Comparison of ENCODE assay signal across 8 mouse cellular contexts in the genomic region with DNA sequence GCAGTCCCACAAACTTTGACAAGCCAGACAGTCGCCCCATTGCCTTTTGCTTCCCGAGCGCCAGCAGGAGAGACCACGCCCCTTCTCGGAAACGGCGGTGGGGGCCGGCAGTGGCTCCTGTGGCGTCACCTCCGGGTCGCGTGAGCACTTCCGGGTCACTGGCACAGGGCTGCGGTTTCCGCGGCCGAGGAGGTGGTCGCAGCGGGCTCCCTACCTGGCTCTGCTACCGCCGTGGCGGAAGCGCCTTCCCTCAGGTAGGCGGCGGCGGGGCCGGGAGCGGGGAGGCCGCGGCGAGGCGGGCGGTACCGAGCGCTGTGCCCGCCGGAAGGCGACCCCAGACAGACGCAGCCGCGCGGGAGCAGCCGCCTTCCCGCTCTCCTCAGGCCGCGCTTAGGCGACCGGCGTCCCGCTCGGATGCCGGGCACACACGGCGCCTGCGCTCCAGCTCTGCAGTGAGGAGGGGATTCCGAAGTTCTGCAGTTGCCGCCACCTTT. TPM values are rescaled to one million over a fixed set of nuclear protein-coding genes. Genes with fewer than 3 reads are reported as not detected.
DNase-seq lines count a peak whose midpoint lies in the region; ATAC-seq and TF ChIP-seq lines count a peak whose summit lies in the region.

TSS of gene Gtf2a2 (plus strand) at position 143 of the 494 bp plus-strand sequence.

- H3K4me2 ChIP-seq in CH12.LX (ENCODE audit: insufficient read depth, low read depth, poor library complexity, severe bottlenecking): peak within 1 kb of the TSS; percentile 74
- H3K4me2 ChIP-seq in forebrain, embryonic 13.5 days: peak within 1 kb of the TSS; percentile 85
- peak within 1 kb of the TSS; percentile 81 for H3K4me2 ChIP-seq in liver, postnatal 0 days (ENCODE audit: low read depth, low read length)
- H3K4me2 ChIP-seq in neural tube, embryonic 14.5 days (ENCODE audit: low read depth, low read length): peak within 1 kb of the TSS; percentile 73

- peak within 1 kb of the TSS; percentile 50 for H3K27ac ChIP-seq in CH12.LX (ENCODE audit: insufficient read depth, low read depth)
- H3K27ac ChIP-seq in forebrain, embryonic 13.5 days: peak within 1 kb of the TSS; percentile 90
- peak within 1 kb of the TSS; percentile 99 for H3K27ac ChIP-seq in liver, postnatal 0 days (ENCODE audit: low read depth)
- H3K27ac ChIP-seq in neural tube, embryonic 14.5 days (ENCODE audit: low read depth, low read length): peak within 1 kb of the TSS; percentile 81

- H3K4me1 ChIP-seq in CH12.LX (ENCODE audit: control insufficient read depth in 1 of 2, insufficient read depth in 2 of 2): peaks cover 0 to 32% of the 10 kb centered on the region in 2 experiments; a peak in 2 of 4 replicates
- H3K4me1 ChIP-seq in forebrain, embryonic 13.5 days: peaks cover 17% of the 10 kb centered on the region
- H3K4me1 ChIP-seq in liver, postnatal 0 days (ENCODE audit: insufficient read depth): peaks cover 32% of the 10 kb centered on the region
- H3K4me1 ChIP-seq in neural tube, embryonic 14.5 days (ENCODE audit: control insufficient read depth, insufficient read depth, low read length): peaks cover 10% of the 10 kb centered on the region

- peaks cover 27% of the 10 kb centered on the region for H3K79me2 ChIP-seq in CH12.LX (replicated peaks; ENCODE audit: control insufficient read depth, extremely low read depth, insufficient read depth, poor library complexity, severe bottlenecking)

- in situ Hi-C loops in CH12.LX (cut with MboI; ENCODE audit: low pct_ligation_motif_present, low pct_unique_long_range_greater_than_20kb, low sequenced_read_pairs): no loop called here

- ATAC-seq in forebrain, embryonic 13.5 days: peak; percentile 98
- ATAC-seq in liver, postnatal 0 days: peak; percentile 83
- peak; percentile 97 for ATAC-seq in neural tube, embryonic 14.5 days (ENCODE audit: low read depth)

- peaks cover 19 to 51% of the 10 kb centered on the region in 2 experiments for H3K36me3 ChIP-seq in CH12.LX (replicated peaks in 1 of 2; ENCODE audit: control insufficient read depth in 1 of 2, insufficient read depth in 1 of 2, low read length in 1 of 2)
- H3K36me3 ChIP-seq in forebrain, embryonic 13.5 days (ENCODE audit: poor library complexity, severe bottlenecking): peaks cover 35% of the 10 kb centered on the region
- peaks cover 23% of the 10 kb centered on the region for H3K36me3 ChIP-seq in liver, postnatal 0 days (replicated peaks; ENCODE audit: insufficient read depth, low read length)
- H3K36me3 ChIP-seq in neural tube, embryonic 14.5 days (ENCODE audit: control insufficient read depth, insufficient read depth, low read length): peaks cover 29% of the 10 kb centered on the region

- no peak for TF ChIP-seq RAD21 in CH12.LX (IDR thresholded peaks at IDR 0.05; ENCODE audit: low read depth, low read length)

- peak; percentile 91 for DNase-seq in CH12.LX (ENCODE audit: extremely low read depth)
- DNase-seq in c-Kit-positive CD71-positive TER-119-positive erythroid progenitor cells, embryonic 14.5 days (ENCODE audit: low spot score): peak; percentile 90
- DNase-seq in heart, postnatal 10 days: peak; percentile 96 to 97
- DNase-seq in large intestine, adult 2 months (ENCODE audit: low read depth, low spot score): no peak
- peak; percentile 97 for DNase-seq in liver, postnatal 0 days
- peak; percentile 97 for DNase-seq in testis, postnatal 10 days (ENCODE audit: low spot score)

- intact Hi-C loops in heart, postnatal 10 days (cut with DNase I): no loop called here

- TF ChIP-seq EP300 in CH12.LX (IDR thresholded peaks at IDR 0.05; ENCODE audit: low read length): no peak
- TF ChIP-seq EP300 in liver, postnatal 0 days (IDR thresholded peaks at IDR 0.05; ENCODE audit: low read depth): 0 out of 2 replicates have a peak, but pooled peaks have one; percentile 50

- peak within 1 kb of the TSS; percentile 89 to 92 (median 90) for H3K4me3 ChIP-seq in CH12.LX (replicated peaks in 1 of 3; ENCODE audit: low read depth in 2 of 3, low read length in 2 of 3, poor library complexity in 1 of 3)
- peak within 1 kb of the TSS; percentile 67 for H3K4me3 ChIP-seq in forebrain, embryonic 13.5 days
- H3K4me3 ChIP-seq in liver, postnatal 0 days (ENCODE audit: low read depth, low read length): peak within 1 kb of the TSS; percentile 99
- peak within 1 kb of the TSS; percentile 55 for H3K4me3 ChIP-seq in neural tube, embryonic 14.5 days (ENCODE audit: low read depth, low read length)

- no peaks in the 10 kb centered on the region for H3K9me3 ChIP-seq in CH12.LX (replicated peaks; ENCODE audit: low read length)
- H3K9me3 ChIP-seq in forebrain, embryonic 13.5 days (replicated peaks): no peaks in the 10 kb centered on the region
- H3K9me3 ChIP-seq in liver, postnatal 0 days (ENCODE audit: low read length): no peaks in the 10 kb centered on the region
- H3K9me3 ChIP-seq in neural tube, embryonic 14.5 days (ENCODE audit: control insufficient read depth, low read length): no peaks in the 10 kb centered on the region

- peak within 1 kb of the TSS; percentile 84 for H3K9ac ChIP-seq in CH12.LX (ENCODE audit: insufficient read depth, low read depth)
- H3K9ac ChIP-seq in forebrain, embryonic 13.5 days: peak within 1 kb of the TSS; percentile 87
- H3K9ac ChIP-seq in liver, postnatal 0 days (replicated peaks): peak within 1 kb of the TSS; percentile 98
- peak within 1 kb of the TSS; percentile 80 for H3K9ac ChIP-seq in neural tube, embryonic 14.5 days (replicated peaks; ENCODE audit: low read depth, low read length)

- no peak for TF ChIP-seq CTCF in CH12.LX (conservative IDR thresholded peaks at IDR 0.05 in 1 of 2, IDR thresholded peaks at IDR 0.05 in 1 of 2; ENCODE audit: low read depth in 2 of 2, low read length in 2 of 2)
- TF ChIP-seq CTCF in liver, postnatal 0 days (IDR thresholded peaks at IDR 0.05; ENCODE audit: low read depth): no peak

- H3K27me3 ChIP-seq in CH12.LX (replicated peaks): no peaks in the 10 kb centered on the region
- no peaks in the 10 kb centered on the region for H3K27me3 ChIP-seq in forebrain, embryonic 13.5 days
- H3K27me3 ChIP-seq in liver, postnatal 0 days (ENCODE audit: insufficient read depth, low read length): no peaks in the 10 kb centered on the region
- H3K27me3 ChIP-seq in neural tube, embryonic 14.5 days (ENCODE audit: control insufficient read depth, insufficient read depth, low read length): no peaks in the 10 kb centered on the region

- dilution Hi-C loops in CH12.LX (cut with MboI; ENCODE audit: extremely low pct_ligation_motif_present, extremely low pct_unique_long_range_greater_than_20kb, low sequenced_read_pairs): no loop called here

- WGBS in forebrain, embryonic 13.5 days: under 1% methylated on average over 53 of the region's 57 CpGs
- WGBS in large intestine, adult 2 months: under 1% methylated on average over 56 of the region's 57 CpGs
- WGBS in liver, postnatal 0 days (ENCODE audit: insufficient replicate concordance): under 1% methylated on average over 47 of the region's 57 CpGs
- 0% methylated on average over 56 of the region's 57 CpGs for WGBS in neural tube, embryonic 14.5 days

- TF ChIP-seq POLR2A in CH12.LX (IDR thresholded peaks at IDR 0.05; ENCODE audit: low read depth, low read length): peak; percentile 84

TF ChIP-seq in CH12.LX, 34 proteins besides CTCF, POLR2A, EP300 and RAD21 (continues in another document):
- TF ChIP-seq PAX5 (IDR thresholded peaks at IDR 0.05; ENCODE audit: low read length): no peak
- no peak for TF ChIP-seq ZKSCAN1 (IDR thresholded peaks at IDR 0.05; ENCODE audit: borderline replicate concordance, low read depth, low read length)
- no peak for TF ChIP-seq MEF2A (IDR thresholded peaks at IDR 0.05; ENCODE audit: borderline replicate concordance, low read depth, low read length)
- no peak for TF ChIP-seq CHD1 (IDR thresholded peaks at IDR 0.05; ENCODE audit: low read depth, low read length)
- no peak for TF ChIP-seq MAFK (IDR thresholded peaks at IDR 0.05; ENCODE audit: insufficient replicate concordance, low read length)
- TF ChIP-seq ZNF384 (IDR thresholded peaks at IDR 0.05; ENCODE audit: low read depth, low read length): no peak
- peak; percentile 70; the same call in 1 of the 2 replicates for TF ChIP-seq TBP (conservative IDR thresholded peaks at IDR 0.05; ENCODE audit: low read depth, low read length)
- no peak for TF ChIP-seq USF1 (IDR thresholded peaks at IDR 0.05; ENCODE audit: low read depth, low read length)
- peak; percentile 93 for TF ChIP-seq ELF1 (IDR thresholded peaks at IDR 0.05; ENCODE audit: low read depth, low read length)
- TF ChIP-seq CHD2 (IDR thresholded peaks at IDR 0.05; ENCODE audit: low read length): peak; percentile 80
- no peak for TF ChIP-seq RCOR1 (conservative IDR thresholded peaks at IDR 0.05; ENCODE audit: low read depth, low read length)
- TF ChIP-seq NRF1 (IDR thresholded peaks at IDR 0.05; ENCODE audit: low read depth, low read length): peak; percentile 79
- TF ChIP-seq TCF12 (IDR thresholded peaks at IDR 0.05; ENCODE audit: low read depth, low read length): peak; percentile 86
- TF ChIP-seq JUND (conservative IDR thresholded peaks at IDR 0.05; ENCODE audit: low read depth, low read length): no peak
- TF ChIP-seq ZC3H11A (IDR thresholded peaks at IDR 0.05; ENCODE audit: low read depth, low read length): no peak
- no peak for TF ChIP-seq MYC (IDR thresholded peaks at IDR 0.05; ENCODE audit: low read depth, low read length)
- TF ChIP-seq USF2 (conservative IDR thresholded peaks at IDR 0.05; ENCODE audit: low read depth, low read length): no peak
- no peak for TF ChIP-seq E2F4 (IDR thresholded peaks at IDR 0.05; ENCODE audit: insufficient replicate concordance, low read depth, low read length)
- peak; percentile 79 for TF ChIP-seq ZMIZ1 (IDR thresholded peaks at IDR 0.05; ENCODE audit: low read depth, low read length)
- peak; percentile 70 for TF ChIP-seq IRF4 (IDR thresholded peaks at IDR 0.05; ENCODE audit: low read depth, low read length)
- TF ChIP-seq HCFC1 (IDR thresholded peaks at IDR 0.05; ENCODE audit: low read depth, low read length): peak; percentile 89
- peak; percentile 89; the same call in 1 of the 2 replicates for TF ChIP-seq POLR2AphosphoS2 (IDR thresholded peaks at IDR 0.05; ENCODE audit: low read depth, low read length)
- peak; percentile 100 for TF ChIP-seq MAZ (IDR thresholded peaks at IDR 0.05; ENCODE audit: low read depth, low read length)

RNA-seq across cellular contexts. Expression of gene Gtf2a2, which starts in this region (rescaled TPM):
- total RNA-seq in CH12.LX (2012; rRNA removed) (51.1 and 65.5 TPM in 2 replicates), CH12.LX (2014; rRNA removed) (156 and 179 TPM in 2 replicates)
- 94.2 and 109 TPM in 2 replicates for polyA plus RNA-seq in CH12.LX (2012; ENCODE audit: insufficient read length, low read depth)
- polyA plus RNA-seq in forebrain, embryonic 13.5 days (2015; fragmentation: Nextera tagmentation; extraction: Ambion mirVana): 237 and 247 TPM in 2 replicates
- 10 to 100 TPM; 73.3 to 77.8 TPM for total RNA-seq in heart, postnatal 10 days (2021)
- 25.8 and 29.4 TPM in 2 replicates for polyA plus RNA-seq in large intestine, adult 2 months (2012; rRNA removed)
- 149 and 154 TPM in 2 replicates for polyA plus RNA-seq in liver, postnatal 0 days (2015; fragmentation: Nextera tagmentation; extraction: Ambion mirVana)
- polyA plus RNA-seq in neural tube, embryonic 14.5 days (2014; fragmentation: Nextera tagmentation; extraction: Ambion mirVana): 229 and 238 TPM in 2 replicates
